Mouse (Mus musculus): Measurements from ENCODE around the gene Rwdd2b. TPM values are rescaled to one million over a fixed set of nuclear protein-coding genes. Genes with fewer than 3 reads are reported as not detected.

Rwdd2b gene
- 10.0 and 11.7 TPM in 2 replicates for polyA plus RNA-seq (2016; fragmentation: Nextera tagmentation; extraction: Ambion mirVana)

DNA sequence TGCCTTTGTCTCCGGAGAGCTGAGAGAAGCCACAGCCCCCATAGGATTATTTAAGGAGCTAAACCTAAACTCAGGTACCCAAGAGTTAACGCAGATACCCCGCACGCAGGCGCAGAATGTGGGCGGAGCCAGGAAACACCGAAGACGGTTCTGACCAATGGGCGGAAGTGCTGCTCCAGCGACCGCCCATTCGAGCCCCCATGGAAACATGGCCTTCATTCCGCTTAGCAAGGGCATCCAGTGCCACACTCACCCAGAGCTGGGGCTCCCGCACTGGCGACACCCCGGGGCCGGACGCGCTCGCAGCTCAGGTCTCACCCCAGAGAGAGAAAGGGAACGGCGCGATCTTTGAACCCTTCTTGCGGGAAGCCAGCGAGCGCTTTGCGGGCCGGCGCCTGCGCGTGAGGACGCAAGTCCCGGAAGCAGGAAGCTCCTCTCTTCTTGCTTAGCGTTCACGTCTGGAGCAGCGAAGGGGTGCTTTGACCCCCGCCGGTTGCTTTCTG is at the start of gene Rwdd2b:
Gene Rwdd2b, minus strand, starts transcription at position 390 of the 503 bp plus-strand sequence.
- under 1% methylated on average over 31 of the region's 38 CpGs for WGBS

DNA sequence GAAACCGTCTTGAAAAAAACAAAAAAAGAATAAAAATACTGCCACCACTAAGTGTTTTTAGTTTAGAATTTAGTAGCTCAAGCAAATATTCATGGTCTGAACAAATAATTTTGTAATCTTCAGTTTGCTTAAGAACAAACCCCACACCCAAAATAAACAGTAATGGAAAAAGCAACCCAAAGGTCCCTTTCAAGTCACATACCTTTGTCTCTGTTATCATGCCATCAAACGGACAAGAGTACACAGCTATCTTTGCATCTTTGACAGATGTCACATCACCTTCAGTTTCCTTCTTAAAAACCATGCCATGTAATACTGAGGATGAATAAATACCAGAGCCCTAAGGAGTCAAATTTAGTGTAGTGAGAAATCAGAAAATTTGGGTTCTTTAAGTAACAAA is 48.2 kb upstream of the Rwdd2b start:
- ATAC-seq (ENCODE audit: low FRiP score, low read depth), result no peak
- no peaks in the 10 kb centered on the region for H3K27me3 ChIP-seq
- H3K4me3 ChIP-seq, result no peak overlapping the region
- no peaks in the 10 kb centered on the region for H3K9me3 ChIP-seq
- H3K4me2 ChIP-seq (replicated peaks), result no peak overlapping the region
- 90% methylated on average over 2 of the region's 2 CpGs for WGBS
- no peaks in the 10 kb centered on the region for H3K4me1 ChIP-seq
- no peak overlapping the region for H3K9ac ChIP-seq (replicated peaks)
- H3K27ac ChIP-seq (replicated peaks), result no peak overlapping the region
- peaks cover 95% of the 10 kb centered on the region for H3K36me3 ChIP-seq

More for the DNA sequence above, at the start of gene Rwdd2b:
- Histone ChIP-seq H3K4me2 (replicated peaks) (peak within 1 kb of the TSS; percentile 80), H3K36me3 (no peaks in the 10 kb centered on the region), H3K27me3 (no peaks in the 10 kb centered on the region), H3K27ac (replicated peaks) (peak within 1 kb of the TSS; percentile 87), H3K4me3 (peak within 1 kb of the TSS; percentile 61), H3K9me3 (no peaks in the 10 kb centered on the region), H3K4me1 (peaks cover 13% of the 10 kb centered on the region), H3K9ac (replicated peaks) (peak within 1 kb of the TSS; percentile 75)
- ATAC-seq (ENCODE audit: low FRiP score, low read depth), result peak; percentile 97

- H3K9me3 ChIP-seq, result no peaks in the 10 kb centered on the region
- H3K36me3 ChIP-seq, result peaks cover 95% of the 10 kb centered on the region
- no peak overlapping the region for H3K4me3 ChIP-seq
- no peak overlapping the region for H3K9ac ChIP-seq (replicated peaks)
- H3K4me2 ChIP-seq (replicated peaks), result no peak overlapping the region
- H3K4me1 ChIP-seq, result no peaks in the 10 kb centered on the region
- no peaks in the 10 kb centered on the region for H3K27me3 ChIP-seq
- H3K27ac ChIP-seq (replicated peaks), result no peak overlapping the region
- ATAC-seq (ENCODE audit: low FRiP score, low read depth), result no peak
- WGBS, result 96% methylated on average over 5 of the region's 5 CpGs
Observed at GRCm38 (mm10) chr16:87486739-87487138, 46.4 kb upstream of the Rwdd2b start.

DNA sequence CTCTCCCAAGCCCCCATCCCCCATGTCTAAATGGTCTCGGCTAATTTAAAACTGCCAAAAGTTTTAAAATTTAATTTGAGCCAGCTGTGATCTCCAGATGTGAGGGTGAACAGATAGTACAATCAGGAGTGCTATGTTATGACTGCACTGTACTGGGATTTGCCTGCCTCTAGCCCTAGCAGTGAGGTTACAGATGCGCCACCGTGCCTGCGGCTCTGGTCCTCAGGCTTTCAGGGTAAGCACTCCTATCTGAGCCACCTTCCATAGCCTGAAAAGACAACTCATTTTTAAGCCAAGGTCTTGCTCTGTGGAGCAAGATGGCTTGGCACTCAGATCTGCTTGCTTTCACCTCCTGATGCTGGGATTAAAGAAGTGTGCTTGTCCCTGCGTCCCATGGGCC is 44.0 kb upstream of the Rwdd2b start:
- Histone ChIP-seq H3K4me2 (replicated peaks) (no peak overlapping the region), H3K27me3 (no peaks in the 10 kb centered on the region), H3K9me3 (no peaks in the 10 kb centered on the region), H3K4me1 (no peaks in the 10 kb centered on the region), H3K27ac (replicated peaks) (no peak overlapping the region), H3K9ac (replicated peaks) (no peak overlapping the region), H3K36me3 (peaks cover 85% of the 10 kb centered on the region), H3K4me3 (no peak overlapping the region)
- ATAC-seq (ENCODE audit: low FRiP score, low read depth), result no peak
- WGBS, result 91% methylated on average over 5 of the region's 5 CpGs

DNA sequence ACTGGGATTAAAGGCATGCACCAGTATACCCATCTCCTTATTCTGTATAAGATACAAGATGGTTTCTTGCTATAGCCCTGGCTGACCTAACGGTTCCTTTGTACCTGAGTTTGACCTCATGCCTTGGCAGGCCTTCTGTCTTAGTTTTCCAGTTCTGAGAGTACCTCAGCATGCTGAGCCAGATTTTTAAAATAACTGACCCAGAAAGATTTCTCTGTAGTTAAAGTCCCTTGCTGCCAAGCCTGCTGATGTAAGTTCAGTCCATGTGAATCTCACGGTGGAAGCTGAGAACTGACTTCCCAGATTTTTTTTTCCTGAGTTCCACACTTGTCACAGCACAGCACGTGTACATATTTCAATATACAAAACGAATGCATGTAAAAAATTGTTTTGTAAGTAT is 30.2 kb upstream of the Rwdd2b start:
- Histone ChIP-seq H3K4me3 (no peak overlapping the region), H3K36me3 (peaks cover 67% of the 10 kb centered on the region), H3K27ac (replicated peaks) (no peak overlapping the region), H3K9ac (replicated peaks) (no peak overlapping the region), H3K4me1 (no peaks in the 10 kb centered on the region), H3K9me3 (no peaks in the 10 kb centered on the region), H3K4me2 (replicated peaks) (no peak overlapping the region), H3K27me3 (no peaks in the 10 kb centered on the region)
- no peak for ATAC-seq (ENCODE audit: low FRiP score, low read depth)
- 93% methylated on average over 4 of the region's 4 CpGs for WGBS

- Histone ChIP-seq H3K4me3 (no peak overlapping the region), H3K4me1 (peaks cover 17% of the 10 kb centered on the region), H3K27me3 (no peaks in the 10 kb centered on the region), H3K9ac (replicated peaks) (no peak overlapping the region), H3K36me3 (peaks cover 29% of the 10 kb centered on the region), H3K9me3 (no peaks in the 10 kb centered on the region), H3K27ac (replicated peaks) (no peak overlapping the region), H3K4me2 (replicated peaks) (no peak overlapping the region)
- WGBS, result 92% methylated on average over 3 of the region's 3 CpGs
- ATAC-seq (ENCODE audit: low FRiP score, low read depth), result no peak
Observed at GRCm38 (mm10) chr16:87458752-87459151, 18.4 kb upstream of the Rwdd2b start.

GRCm38 (mm10) chr16:87455180-87455611 is 14.8 kb upstream of the Rwdd2b start:
- peak; percentile 2; the same call in 1 of the 2 replicates for ATAC-seq (ENCODE audit: low FRiP score, low read depth)
- Histone ChIP-seq H3K27ac (replicated peaks) (peak overlapping the region; percentile 76), H3K4me3 (peak overlapping the region; percentile 90), H3K9ac (replicated peaks) (peak overlapping the region; percentile 89), H3K36me3 (0 out of 2 replicates have a peak, but pooled peaks cover 12% of the 10 kb centered on the region), H3K4me2 (replicated peaks) (peak overlapping the region; percentile 86), H3K27me3 (0 out of 2 replicates have a peak, but pooled peaks cover 4% of the 10 kb centered on the region), H3K4me1 (peaks cover 17% of the 10 kb centered on the region), H3K9me3 (no peaks in the 10 kb centered on the region)
- WGBS, result under 1% methylated on average over 38 of the region's 38 CpGs

DNA sequence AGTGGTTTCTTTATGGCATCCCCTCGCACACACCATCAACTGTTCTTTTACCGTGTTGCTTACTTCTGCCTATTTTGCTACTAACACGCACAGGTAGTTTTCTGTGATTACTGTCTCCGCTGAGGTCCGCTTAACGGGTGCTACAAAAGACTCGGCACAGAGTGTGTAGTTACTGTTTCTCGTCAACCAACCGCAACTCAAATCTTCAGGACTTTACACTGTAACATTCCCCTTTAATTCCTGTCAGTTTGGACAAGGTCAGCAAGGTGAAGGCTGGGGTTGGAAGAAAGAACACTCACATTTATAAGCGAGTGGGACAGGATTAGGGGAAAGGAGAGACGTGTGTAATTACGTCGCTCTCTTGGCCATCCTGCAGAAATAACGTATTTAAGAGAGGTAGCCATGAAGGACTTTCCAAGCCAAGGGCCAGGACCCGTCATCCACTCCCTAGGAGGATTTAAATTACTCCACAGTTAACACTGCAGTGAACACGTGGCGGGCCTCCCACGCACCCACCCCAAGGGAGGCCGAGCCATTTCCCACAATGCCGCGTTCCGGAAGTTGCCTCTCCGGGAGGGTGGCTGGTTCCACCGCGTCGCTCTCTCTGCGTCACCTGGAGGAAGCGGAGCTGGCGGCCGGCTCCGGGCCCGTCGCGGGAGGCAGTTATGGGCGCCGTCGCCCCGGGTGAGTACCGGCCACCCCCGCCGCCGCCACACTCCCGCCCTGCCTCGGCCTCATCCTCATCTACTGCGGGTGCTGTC is 14.2 kb upstream of the Rwdd2b start, which contains the start of gene Usp16:
Gene Usp16, plus strand, starts transcription at position 285 of the 761 bp plus-strand sequence.
- Histone ChIP-seq H3K36me3 (0 out of 2 replicates have a peak, but pooled peaks cover 8% of the 10 kb centered on the region), H3K4me2 (replicated peaks) (peak within 1 kb of the TSS; percentile 86), H3K27me3 (0 out of 2 replicates have a peak, but pooled peaks cover 4% of the 10 kb centered on the region), H3K9me3 (no peaks in the 10 kb centered on the region), H3K4me3 (peak within 1 kb of the TSS; percentile 90), H3K27ac (replicated peaks) (peak within 1 kb of the TSS; percentile 76), H3K4me1 (peaks cover 17% of the 10 kb centered on the region), H3K9ac (replicated peaks) (peak within 1 kb of the TSS; percentile 89)
- ATAC-seq (ENCODE audit: low FRiP score, low read depth), result peak; percentile 97
- 9% methylated on average over 45 of the region's 45 CpGs for WGBS

GRCm38 (mm10) chr16:87453226-87453625 is 12.9 kb upstream of the Rwdd2b start:
- no peaks in the 10 kb centered on the region for H3K36me3 ChIP-seq
- no peak overlapping the region for H3K9ac ChIP-seq (replicated peaks)
- peaks cover 17% of the 10 kb centered on the region for H3K4me1 ChIP-seq
- H3K4me3 ChIP-seq, result no peak overlapping the region
- ATAC-seq (ENCODE audit: low FRiP score, low read depth), result no peak
- 0 out of 2 replicates have a peak, but pooled peaks cover 4% of the 10 kb centered on the region for H3K27me3 ChIP-seq
- H3K27ac ChIP-seq (replicated peaks), result no peak overlapping the region
- 85% methylated on average over 2 of the region's 2 CpGs for WGBS
- no peak overlapping the region for H3K4me2 ChIP-seq (replicated peaks)
- H3K9me3 ChIP-seq, result no peaks in the 10 kb centered on the region

GRCm38 (mm10) chr16:87445528-87445927 is 5.2 kb upstream of the Rwdd2b start:
- Histone ChIP-seq H3K27me3 (no peaks in the 10 kb centered on the region), H3K4me2 (replicated peaks) (no peak overlapping the region), H3K9ac (replicated peaks) (no peak overlapping the region), H3K27ac (replicated peaks) (no peak overlapping the region), H3K9me3 (no peaks in the 10 kb centered on the region), H3K36me3 (no peaks in the 10 kb centered on the region), H3K4me3 (no peak overlapping the region), H3K4me1 (peaks cover 8% of the 10 kb centered on the region)
- WGBS, result 89% methylated on average over 3 of the region's 3 CpGs
- no peak for ATAC-seq (ENCODE audit: low FRiP score, low read depth)

DNA sequence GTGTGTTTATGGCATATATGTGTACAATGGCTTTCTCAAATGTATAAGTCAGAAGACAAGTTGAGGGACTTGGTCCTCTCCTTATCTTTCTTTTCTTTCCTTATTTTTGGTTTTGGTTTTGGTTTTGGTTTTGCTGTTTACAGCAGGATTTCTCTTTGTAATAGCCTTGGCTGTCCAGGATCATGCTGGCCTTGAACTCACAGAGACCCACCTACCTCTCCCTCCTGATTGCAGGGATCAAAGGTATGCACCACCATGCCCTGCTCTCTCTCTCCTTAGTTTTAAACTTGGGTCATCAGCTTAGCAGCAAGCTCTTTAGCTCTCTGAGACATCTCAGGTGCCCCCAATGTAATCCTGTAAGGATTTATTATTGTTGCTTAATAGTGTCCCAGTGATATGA is 4.7 kb upstream of the Rwdd2b start:
- Histone ChIP-seq H3K4me1 (peaks cover 8% of the 10 kb centered on the region), H3K4me3 (no peak overlapping the region), H3K9ac (replicated peaks) (no peak overlapping the region), H3K27ac (replicated peaks) (no peak overlapping the region), H3K9me3 (no peaks in the 10 kb centered on the region), H3K27me3 (no peaks in the 10 kb centered on the region), H3K4me2 (replicated peaks) (no peak overlapping the region), H3K36me3 (no peaks in the 10 kb centered on the region)
- no peak for ATAC-seq (ENCODE audit: low FRiP score, low read depth)

- peaks cover 13% of the 10 kb centered on the region for H3K4me1 ChIP-seq
- no peaks in the 10 kb centered on the region for H3K9me3 ChIP-seq
- no peaks in the 10 kb centered on the region for H3K27me3 ChIP-seq
- 48% methylated on average over 1 of the region's 1 CpGs for WGBS
- no peak overlapping the region for H3K9ac ChIP-seq (replicated peaks)
- H3K4me3 ChIP-seq, result no peak overlapping the region
- no peak overlapping the region for H3K27ac ChIP-seq (replicated peaks)
- H3K36me3 ChIP-seq, result no peaks in the 10 kb centered on the region
- H3K4me2 ChIP-seq (replicated peaks), result no peak overlapping the region
- ATAC-seq (ENCODE audit: low FRiP score, low read depth), result no peak
Observed at GRCm38 (mm10) chr16:87444071-87444470, 3.7 kb upstream of the Rwdd2b start.

Measured in midbrain, embryonic 12.5 days (tissue).